In genomic region chr3:157877847-157878246, GRCm38 (mm10) we compare ENCODE assay signal across 25 mouse cellular contexts. TPM values are rescaled to one million over a fixed set of nuclear protein-coding genes. Genes with fewer than 3 reads are reported as not detected.
DNase-seq lines count a peak whose midpoint lies in the region; ATAC-seq and TF ChIP-seq lines count a peak whose summit lies in the region.
"Had no signal": no experiment of that assay in that cellular context is flagged by ENCODE, and none has a peak within 500 bp of the region (broad histone marks: within the 10 kb centered on the region; RNA-seq: fewer than 3 reads in every experiment).

No protein-coding gene starts in this region.

- H3K4me3 ChIP-seq in intestine, embryonic 15.5 days (replicated peaks): no peak overlapping the region
- H3K4me3 ChIP-seq in intestine, postnatal 0 days (ENCODE audit: low read depth, low read length): no peak overlapping the region
- H3K4me3 ChIP-seq: embryonic facial prominence, embryonic 13.5 days; embryonic facial prominence, embryonic 15.5 days; erythroblast, embryonic 14.5 days; forebrain, embryonic 10.5 days; forebrain, embryonic 12.5 days had no signal

- H3K9ac ChIP-seq in intestine, embryonic 15.5 days: no peak overlapping the region
- no peak overlapping the region for H3K9ac ChIP-seq in intestine, postnatal 0 days (ENCODE audit: low read depth, low read length)
- H3K9ac ChIP-seq: embryonic facial prominence, embryonic 13.5 days; embryonic facial prominence, embryonic 15.5 days; forebrain, embryonic 12.5 days had no signal

- no peaks in the 10 kb centered on the region for H3K36me3 ChIP-seq in intestine, embryonic 15.5 days
- no peaks in the 10 kb centered on the region for H3K36me3 ChIP-seq in intestine, postnatal 0 days (ENCODE audit: control insufficient read depth, insufficient read depth)
- H3K36me3 ChIP-seq: embryonic facial prominence, embryonic 13.5 days; embryonic facial prominence, embryonic 15.5 days; forebrain, embryonic 10.5 days; forebrain, embryonic 12.5 days; G1E had no signal

- peak; percentile 67 for ATAC-seq in intestine, embryonic 15.5 days
- ATAC-seq in intestine, postnatal 0 days: 0 out of 2 replicates have a peak, but pooled peaks have one; percentile 33
- ATAC-seq in activated CD4-positive, CD25-positive, alpha-beta regulatory T cell, adult 4 months: no peak
- ATAC-seq: CD4-positive, CD25-positive, alpha-beta regulatory T cell, adult 4 months; forebrain, embryonic 14.5 days; forebrain, embryonic 16.5 days had no signal

- H3K4me1 ChIP-seq in intestine, embryonic 15.5 days (replicated peaks): no peaks in the 10 kb centered on the region
- H3K4me1 ChIP-seq in intestine, postnatal 0 days (replicated peaks; ENCODE audit: control insufficient read depth, insufficient read depth, low read length): no peaks in the 10 kb centered on the region
- H3K4me1 ChIP-seq: embryonic facial prominence, embryonic 13.5 days; embryonic facial prominence, embryonic 15.5 days; forebrain, embryonic 10.5 days; forebrain, embryonic 12.5 days had no signal

- TF ChIP-seq CTCF in intestine, postnatal 0 days (IDR thresholded peaks at IDR 0.05; ENCODE audit: low read depth): no peak

- no peaks in the 10 kb centered on the region for H3K9me3 ChIP-seq in intestine, embryonic 15.5 days
- H3K9me3 ChIP-seq in intestine, postnatal 0 days (ENCODE audit: control insufficient read depth): no peaks in the 10 kb centered on the region
- H3K9me3 ChIP-seq: embryonic facial prominence, embryonic 13.5 days; embryonic facial prominence, embryonic 15.5 days; forebrain, embryonic 10.5 days; forebrain, embryonic 12.5 days; G1E had no signal

- H3K27ac ChIP-seq in intestine, embryonic 15.5 days: no peak overlapping the region
- no peak overlapping the region for H3K27ac ChIP-seq in intestine, postnatal 0 days (ENCODE audit: low read depth, low read length)
- H3K27ac ChIP-seq: embryonic facial prominence, embryonic 13.5 days; embryonic facial prominence, embryonic 15.5 days; forebrain, embryonic 10.5 days; forebrain, embryonic 12.5 days had no signal

- peak; percentile 36 for DNase-seq in adipocyte (ENCODE audit: low spot score)
- DNase-seq in MN1 (ENCODE audit: low spot score): no peak
- no peak for DNase-seq in lung, adult 18-20 months
- DNase-seq: adrenal gland, adult 2 months; adrenal gland, postnatal 10 days; adrenal gland, postnatal 25 days; B cell, adult 2 months; cerebellum, adult 11-12 months; cerebellum, adult 2 months; cerebellum, adult 9-10 months; cerebellum, postnatal 10 days; cerebellum, postnatal 25 days; embryo, embryonic 11 days had no signal

- no peak overlapping the region for H3K4me2 ChIP-seq in intestine, embryonic 15.5 days (replicated peaks)
- no peak overlapping the region for H3K4me2 ChIP-seq in intestine, postnatal 0 days (replicated peaks; ENCODE audit: low read depth)
- H3K4me2 ChIP-seq: embryonic facial prominence, embryonic 13.5 days; embryonic facial prominence, embryonic 15.5 days; forebrain, embryonic 12.5 days had no signal

- H3K27me3 ChIP-seq in intestine, embryonic 15.5 days (replicated peaks): no peaks in the 10 kb centered on the region
- H3K27me3 ChIP-seq in intestine, postnatal 0 days (replicated peaks; ENCODE audit: control insufficient read depth, insufficient read depth, low read length): no peaks in the 10 kb centered on the region
- H3K27me3 ChIP-seq: embryonic facial prominence, embryonic 13.5 days; embryonic facial prominence, embryonic 15.5 days; forebrain, embryonic 12.5 days had no signal

RNA-seq across cellular contexts. Expression of gene Cth, which starts 47.0 kb away (rescaled TPM):
- 54.0 and 58.1 TPM in 2 replicates for polyA plus RNA-seq in intestine, embryonic 15.5 days (2015; fragmentation: Nextera tagmentation; extraction: Ambion mirVana)
- polyA plus RNA-seq in intestine, postnatal 0 days (2015; fragmentation: Nextera tagmentation; extraction: Ambion mirVana): 14.7 and 19.7 TPM in 2 replicates
- polyA plus RNA-seq in activated CD4-positive, CD25-positive, alpha-beta regulatory T cell, adult 4 months (2017; shearing (Covaris generic)): under 1 TPM in 1 of 2 experiments, not detected in 1; 0.49 TPM
- polyA plus RNA-seq: CD4-positive, CD25-positive, alpha-beta regulatory T cell, adult 4 months; erythroblast, embryonic 14.5 days; G1E had no signal

Comparison
In these comparisons a context has a peak if more than half of its experiments do, and no peak if none do; other contexts are left out.
1. RNA of gene Cth, which starts 47.0 kb away (polyA plus RNA-seq): 54.0 to 58.1 TPM in intestine, embryonic 15.5 days and 14.7 to 19.7 TPM in intestine, postnatal 0 days; 0.49 TPM in activated CD4-positive, CD25-positive, alpha-beta regulatory T cell, adult 4 months; every median in the first group is over 10 times any median in the second.